Mouse (Mus musculus) heart, embryonic 12.5 days (tissue): Measurements from ENCODE around the gene Lhfp. TPM values are rescaled to one million over a fixed set of nuclear protein-coding genes. Genes with fewer than 3 reads are reported as not detected.

Experiments used
- ATAC-seq: fragments of 200-750 bp; cut with Nextera tagmentation; 2 replicates; pipeline ENCODE4 v1.8.0; 2017; ENCODE audit warnings: moderate TSS enrichment, moderate library complexity; ENCODE audit not compliant: insufficient number of reproducible peaks, low FRiP score
- H3K27ac ChIP-seq: fragments of 300-500 bp; sonication (generic); 2 replicates; pipeline ENCODE4 v1.5.1; 2016; ENCODE audit warnings: mild to moderate bottlenecking, moderate library complexity; ENCODE audit not compliant: poor library complexity, severe bottlenecking
- H3K27me3 ChIP-seq: fragments of 300-500 bp; sonication (generic); replicated peaks from 2 replicates; pipeline ENCODE4 v1.6.1; 2016; ENCODE audit warnings: mild to moderate bottlenecking, moderate library complexity
- H3K36me3 ChIP-seq: fragments of 300-500 bp; sonication (generic); 2 replicates; pipeline ENCODE4 v1.6.1; 2016; ENCODE audit warnings: mild to moderate bottlenecking, moderate library complexity
- H3K4me1 ChIP-seq: fragments of 300-500 bp; sonication (generic); replicated peaks from 2 replicates; pipeline ENCODE4 v1.6.1; 2016; ENCODE audit warnings: mild to moderate bottlenecking
- H3K4me2 ChIP-seq: fragments of 300-500 bp; sonication (generic); 2 replicates; pipeline ENCODE4 v1.6.1; 2016; ENCODE audit warnings: mild to moderate bottlenecking, moderate library complexity
- H3K4me3 ChIP-seq: fragments of 300-500 bp; sonication (generic); 2 replicates; pipeline ENCODE4 v1.5.1; 2016; ENCODE audit warnings: mild to moderate bottlenecking
- H3K9ac ChIP-seq: fragments of 300-500 bp; sonication (generic); 2 replicates; pipeline ENCODE4 v1.6.1; 2016; ENCODE audit warnings: mild to moderate bottlenecking, moderate library complexity
- H3K9me3 ChIP-seq: fragments of 300-500 bp; sonication (generic); replicated peaks from 2 replicates; pipeline ENCODE4 v1.6.1; 2016; ENCODE audit warnings: mild to moderate bottlenecking, moderate library complexity
- WGBS: fragments of 180-500 bp; shearing (Covaris S2); methylation state at CpG from one replicate; pipeline ENCODE4 v1.1.7; 2016; 5-methylcytosine and 5-hydroxymethylcytosine counted together
- polyA plus RNA-seq: library from polyadenylated mRNA; unstranded; fragments of >200 nt; fragmentation: Nextera tagmentation; extraction: Ambion mirVana; gene quantifications from 2 replicates; pipeline ENCODE4 v1.2.1, GENCODE M21; 2016

The Lhfp gene
- polyA plus RNA-seq, 1 experiment from 2014 or later = 84.9 TPM

DNA sequence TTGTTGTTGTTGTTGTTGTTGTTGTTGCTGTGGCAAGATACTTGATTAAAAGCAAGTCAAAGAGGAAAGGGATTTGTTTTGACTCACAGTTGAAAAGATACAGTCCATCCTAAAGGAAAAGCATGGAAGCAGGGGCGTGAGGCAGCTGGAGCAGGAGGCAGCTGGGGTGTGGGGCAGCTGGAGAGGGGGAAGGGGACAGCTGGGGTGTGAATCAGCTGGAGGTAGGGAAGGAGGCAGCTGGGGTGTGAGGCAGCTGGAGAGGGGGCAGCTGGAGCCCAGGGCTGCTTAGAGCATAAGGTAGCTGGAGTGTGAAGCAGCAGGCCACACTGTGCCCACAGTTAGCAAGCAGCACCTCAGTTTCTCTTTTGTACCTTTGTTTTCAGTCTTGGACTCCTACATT lies 110.3 kb downstream of the Lhfp start:
- H3K27ac ChIP-seq = no peak overlapping the region
- H3K4me3 ChIP-seq = no peak overlapping the region
- no peak for ATAC-seq
- peaks cover 8% of the 10 kb centered on the region for H3K4me1 ChIP-seq
- 67% methylated on average over 1 of the region's 1 CpGs for WGBS
- H3K9me3 ChIP-seq = peaks cover 6% of the 10 kb centered on the region; the same call in 1 of the 2 replicates
- peaks cover 11% of the 10 kb centered on the region for H3K36me3 ChIP-seq
- H3K4me2 ChIP-seq = no peak overlapping the region
- H3K9ac ChIP-seq = no peak overlapping the region
- H3K27me3 ChIP-seq = no peaks in the 10 kb centered on the region

DNA sequence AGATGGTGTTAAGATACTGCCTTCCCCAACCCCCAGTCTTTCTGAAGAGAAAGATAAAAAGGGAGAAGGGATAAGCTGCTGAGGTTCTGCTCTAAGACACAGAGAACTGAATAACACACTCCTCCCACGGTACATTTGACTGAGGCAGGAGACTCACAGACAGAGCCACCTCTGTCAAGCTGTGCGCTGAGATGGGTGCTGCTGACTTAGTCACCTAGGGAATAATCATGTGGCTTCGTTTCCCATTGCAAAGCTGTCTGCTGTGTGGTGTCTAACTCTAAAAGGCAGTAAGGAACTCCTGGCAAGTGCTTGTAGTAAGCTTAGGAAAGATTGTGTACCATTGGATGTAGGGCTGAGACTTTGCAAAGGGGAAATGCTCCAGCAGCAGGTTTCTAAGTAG lies 120.6 kb downstream of the Lhfp start:
- no peak overlapping the region for H3K4me2 ChIP-seq
- 62% methylated on average over 3 of the region's 3 CpGs for WGBS
- H3K27me3 ChIP-seq = no peaks in the 10 kb centered on the region
- no peak for ATAC-seq
- H3K27ac ChIP-seq = no peak overlapping the region
- no peak overlapping the region for H3K9ac ChIP-seq
- no peak overlapping the region for H3K4me3 ChIP-seq
- no peaks in the 10 kb centered on the region for H3K36me3 ChIP-seq
- H3K9me3 ChIP-seq = no peaks in the 10 kb centered on the region
- H3K4me1 ChIP-seq = peaks cover 51% of the 10 kb centered on the region

DNA sequence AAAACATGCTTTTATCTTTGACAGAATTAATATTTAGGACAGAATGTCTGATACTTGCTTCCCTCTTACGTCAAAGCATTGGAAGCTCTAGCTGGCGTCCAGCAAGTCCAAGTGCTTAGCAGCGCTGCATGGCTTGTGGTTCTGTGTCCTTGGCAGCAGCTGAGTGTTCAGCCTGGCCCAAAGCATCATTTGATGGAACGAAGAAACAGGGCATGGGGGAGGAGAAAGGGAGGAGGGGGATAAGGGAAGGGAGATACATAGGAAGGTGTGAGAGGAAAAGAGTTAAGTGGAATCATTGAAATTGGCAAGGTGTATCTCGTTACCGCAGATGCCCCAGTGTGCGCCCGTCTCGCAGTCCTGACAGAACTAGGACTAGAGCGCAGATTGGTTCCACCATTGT lies 124.0 kb downstream of the Lhfp start:
- H3K9ac ChIP-seq = no peak overlapping the region
- H3K4me2 ChIP-seq = 0 out of 2 replicates have a peak overlapping the region, but pooled peaks have one; percentile 10
- H3K9me3 ChIP-seq = no peaks in the 10 kb centered on the region
- H3K27ac ChIP-seq = peak overlapping the region; percentile 66
- no peaks in the 10 kb centered on the region for H3K36me3 ChIP-seq
- no peak overlapping the region for H3K4me3 ChIP-seq
- H3K4me1 ChIP-seq = peaks cover 38% of the 10 kb centered on the region
- no peak for ATAC-seq
- WGBS = 74% methylated on average over 10 of the region's 10 CpGs
- H3K27me3 ChIP-seq = no peaks in the 10 kb centered on the region

DNA sequence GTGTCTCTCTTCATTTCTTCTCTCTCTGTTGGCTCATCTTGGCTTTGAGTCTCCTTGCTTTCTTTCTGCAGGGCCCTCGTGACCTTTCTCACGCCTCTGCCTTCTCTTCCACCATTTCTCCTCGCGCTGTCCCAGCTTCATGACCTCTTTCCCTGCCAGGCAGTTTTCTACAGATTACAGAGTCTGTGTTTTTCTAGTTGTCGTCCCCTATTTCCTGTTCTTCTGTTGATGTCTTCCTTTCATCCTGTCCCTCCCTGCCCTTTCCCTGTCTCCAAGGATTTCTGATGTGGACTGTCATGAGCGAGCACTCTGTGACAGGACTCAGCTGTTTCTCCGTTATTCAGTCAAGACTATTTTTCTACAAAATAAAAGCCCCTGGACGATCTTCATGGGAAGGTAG lies 124.7 kb downstream of the Lhfp start:
- no peak overlapping the region for H3K9ac ChIP-seq
- WGBS = 30% methylated on average over 8 of the region's 8 CpGs
- H3K9me3 ChIP-seq = no peaks in the 10 kb centered on the region
- H3K4me2 ChIP-seq = no peak overlapping the region
- ATAC-seq = peak; percentile 67
- peaks cover 33% of the 10 kb centered on the region for H3K4me1 ChIP-seq
- peak overlapping the region; percentile 48; the same call in 1 of the 2 replicates for H3K27ac ChIP-seq
- no peaks in the 10 kb centered on the region for H3K36me3 ChIP-seq
- H3K27me3 ChIP-seq = no peaks in the 10 kb centered on the region
- no peak overlapping the region for H3K4me3 ChIP-seq

DNA sequence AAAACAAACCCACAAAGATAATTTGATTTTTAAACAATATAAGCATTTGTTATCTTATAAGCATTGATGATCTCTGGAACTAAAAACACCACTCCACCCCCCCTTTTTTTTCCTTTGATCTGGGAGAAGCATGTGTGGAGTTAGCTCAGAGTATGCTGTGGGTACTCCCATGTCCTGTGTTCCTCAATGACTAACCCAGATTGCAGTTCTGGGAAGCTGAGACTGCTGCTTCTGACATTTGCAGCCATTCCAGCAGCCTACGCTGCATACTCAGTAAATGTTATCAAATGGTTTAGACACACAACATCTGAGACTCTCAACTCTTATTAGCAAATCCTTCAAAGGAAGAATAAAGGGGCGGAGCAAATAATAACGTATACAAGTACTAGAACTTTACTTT lies 128.2 kb downstream of the Lhfp start:
- H3K4me2 ChIP-seq = no peak overlapping the region
- no peaks in the 10 kb centered on the region for H3K9me3 ChIP-seq
- H3K27me3 ChIP-seq = no peaks in the 10 kb centered on the region
- WGBS = 70% methylated on average over 3 of the region's 3 CpGs
- H3K36me3 ChIP-seq = no peaks in the 10 kb centered on the region
- no peak overlapping the region for H3K9ac ChIP-seq
- ATAC-seq = no peak
- no peak overlapping the region for H3K27ac ChIP-seq
- no peak overlapping the region for H3K4me3 ChIP-seq
- peaks cover 28% of the 10 kb centered on the region for H3K4me1 ChIP-seq

DNA sequence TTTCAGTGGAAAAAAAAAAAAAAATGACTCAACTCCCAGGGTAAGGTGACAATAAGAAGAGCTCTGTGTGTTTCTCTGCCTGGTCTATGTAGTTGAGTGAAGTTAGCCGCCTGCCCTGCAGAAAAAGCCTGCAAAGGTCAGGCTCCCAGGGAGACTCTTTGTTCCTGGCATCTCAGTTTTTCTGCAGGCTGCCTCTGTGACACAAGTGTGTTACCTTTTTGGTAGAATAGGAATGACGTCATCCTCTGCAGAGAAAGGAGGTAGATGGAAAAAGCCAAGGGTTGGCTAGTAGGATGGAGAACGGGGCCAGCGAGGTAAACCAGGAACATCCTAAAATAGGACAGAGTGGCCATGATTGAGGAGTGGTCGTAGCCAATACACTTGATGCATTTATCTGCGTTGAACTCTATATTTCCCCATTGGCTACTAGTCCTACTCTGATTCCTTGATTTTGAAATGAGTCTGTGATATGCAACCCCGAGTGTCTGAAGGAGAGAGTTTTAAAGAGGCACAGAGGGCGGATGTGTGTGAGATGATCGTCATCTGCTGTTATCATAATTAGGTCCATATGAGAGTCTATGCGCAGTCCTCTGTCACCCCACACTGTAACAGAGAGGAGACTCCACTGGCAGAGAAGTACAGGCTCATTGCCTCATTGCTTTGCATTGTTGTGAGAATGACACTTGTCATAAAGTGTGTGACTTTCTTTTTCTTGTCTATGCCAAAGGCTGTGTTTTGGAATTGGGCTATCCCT lies 132.2 kb downstream of the Lhfp start:
- peaks cover 18% of the 10 kb centered on the region for H3K4me1 ChIP-seq
- H3K27ac ChIP-seq = peak overlapping the region; percentile 66
- H3K4me2 ChIP-seq = no peak overlapping the region
- WGBS = 73% methylated on average over 10 of the region's 10 CpGs
- ATAC-seq = no peak
- no peak overlapping the region for H3K4me3 ChIP-seq
- no peaks in the 10 kb centered on the region for H3K27me3 ChIP-seq
- no peak overlapping the region for H3K9ac ChIP-seq
- H3K9me3 ChIP-seq = peaks cover 7% of the 10 kb centered on the region; the same call in 1 of the 2 replicates
- H3K36me3 ChIP-seq = 0 out of 2 replicates have a peak, but pooled peaks cover 4% of the 10 kb centered on the region

DNA sequence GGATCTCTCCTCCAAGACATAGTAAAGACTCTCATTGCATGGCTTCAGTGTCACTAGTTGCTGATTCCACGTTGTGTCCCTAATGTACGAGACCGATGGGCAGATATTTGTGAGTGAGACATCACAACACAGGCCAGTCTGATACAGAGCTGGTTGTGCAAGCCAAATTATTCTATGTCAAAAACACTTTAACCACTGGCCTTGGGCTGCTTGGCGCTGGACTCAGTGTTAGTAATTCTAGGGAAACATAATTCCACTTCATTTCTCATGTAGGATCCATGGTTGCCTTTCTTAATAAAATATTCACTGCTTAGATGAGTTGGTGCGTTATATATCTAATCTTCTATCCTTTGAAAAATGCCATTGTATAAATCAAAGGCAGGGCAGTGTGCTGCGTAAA lies 138.6 kb downstream of the Lhfp start:
- Histone ChIP-seq H3K4me1 (peaks cover 10% of the 10 kb centered on the region; the same call in 1 of the 2 replicates), H3K27me3 (no peaks in the 10 kb centered on the region), H3K27ac (no peak overlapping the region), H3K4me2 (no peak overlapping the region), H3K9me3 (peaks cover 9% of the 10 kb centered on the region; the same call in 1 of the 2 replicates), H3K36me3 (0 out of 2 replicates have a peak, but pooled peaks cover 4% of the 10 kb centered on the region), H3K4me3 (no peak overlapping the region), H3K9ac (no peak overlapping the region)
- WGBS = 89% methylated on average over 6 of the region's 6 CpGs
- no peak for ATAC-seq

DNA sequence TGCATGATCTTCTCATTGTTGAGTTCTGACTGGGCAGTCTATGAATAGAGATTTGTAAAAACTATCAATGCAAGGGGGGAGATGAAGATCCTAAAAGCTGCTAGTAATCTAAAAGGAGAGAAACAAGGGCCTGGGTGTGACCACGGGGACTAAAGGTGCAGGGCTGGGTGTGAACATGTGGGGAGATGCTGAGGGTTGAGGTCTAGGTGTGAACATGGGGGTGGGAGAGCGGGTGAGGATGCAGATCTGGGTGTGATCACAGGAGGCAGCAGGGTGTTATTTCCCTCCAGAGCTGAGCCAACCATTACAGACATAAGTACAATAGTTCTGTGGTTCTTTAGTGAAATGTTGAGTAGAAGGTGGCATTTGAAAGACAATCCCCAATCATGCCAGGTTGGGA lies 144.1 kb downstream of the Lhfp start:
- Histone ChIP-seq H3K9me3 (0 out of 2 replicates have a peak, but pooled peaks cover 2% of the 10 kb centered on the region), H3K27ac (no peak overlapping the region), H3K4me2 (no peak overlapping the region), H3K27me3 (no peaks in the 10 kb centered on the region), H3K4me1 (peaks cover 5% of the 10 kb centered on the region; the same call in 1 of the 2 replicates), H3K36me3 (no peaks in the 10 kb centered on the region), H3K4me3 (no peak overlapping the region), H3K9ac (no peak overlapping the region)
- no peak for ATAC-seq
- WGBS = 83% methylated on average over 2 of the region's 2 CpGs

DNA sequence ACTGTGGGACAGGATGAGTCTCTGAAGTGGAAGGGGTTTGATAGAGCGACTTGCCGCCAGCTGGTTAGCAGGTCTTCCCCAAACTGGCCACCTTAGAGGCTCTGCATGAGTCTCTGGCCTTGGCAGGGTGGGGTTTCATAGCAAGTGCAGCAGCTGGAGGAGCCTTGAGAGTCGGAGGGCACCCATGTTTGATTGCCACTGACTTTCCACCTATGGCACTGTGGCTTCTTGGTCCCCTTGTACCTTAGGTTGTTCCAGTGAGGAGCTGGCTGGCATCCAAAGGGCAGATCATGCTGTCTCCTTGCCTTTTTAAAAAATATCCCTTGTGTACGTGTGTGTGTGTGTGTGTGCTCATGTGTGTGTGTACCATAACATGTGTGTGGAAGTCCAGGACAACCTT lies 152.1 kb downstream of the Lhfp start:
- H3K4me1 ChIP-seq = peaks cover 11% of the 10 kb centered on the region; the same call in 1 of the 2 replicates
- no peak overlapping the region for H3K9ac ChIP-seq
- H3K4me3 ChIP-seq = no peak overlapping the region
- H3K36me3 ChIP-seq = no peaks in the 10 kb centered on the region
- H3K9me3 ChIP-seq = no peaks in the 10 kb centered on the region
- no peak overlapping the region for H3K4me2 ChIP-seq
- no peak overlapping the region for H3K27ac ChIP-seq
- no peak for ATAC-seq
- 75% methylated on average over 4 of the region's 4 CpGs for WGBS
- no peaks in the 10 kb centered on the region for H3K27me3 ChIP-seq

DNA sequence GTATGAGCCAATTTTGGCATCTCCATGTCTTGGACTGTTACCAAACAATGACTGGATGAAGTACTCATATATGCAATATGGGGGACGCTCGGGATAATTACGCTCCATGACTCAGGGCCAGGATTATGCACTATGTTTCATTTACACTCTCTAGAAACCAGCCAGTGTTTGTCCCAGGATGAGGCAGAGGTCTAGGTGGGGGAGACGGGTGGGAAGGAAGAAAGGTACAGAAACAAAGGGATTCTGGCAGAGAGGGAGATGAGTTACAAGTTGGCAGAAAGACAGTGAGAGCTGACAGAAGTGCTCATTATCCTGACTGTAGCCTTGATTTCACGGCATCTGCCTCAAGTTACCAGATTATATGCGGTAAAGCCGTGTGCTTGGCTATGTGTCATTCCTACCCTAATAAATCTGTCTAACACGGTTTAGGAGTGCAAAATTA lies 154.4 kb downstream of the Lhfp start:
- Histone ChIP-seq H3K4me2 (no peak overlapping the region), H3K36me3 (no peaks in the 10 kb centered on the region), H3K4me3 (no peak overlapping the region), H3K27ac (no peak overlapping the region), H3K27me3 (no peaks in the 10 kb centered on the region), H3K4me1 (peaks cover 19% of the 10 kb centered on the region), H3K9ac (no peak overlapping the region), H3K9me3 (no peaks in the 10 kb centered on the region)
- 82% methylated on average over 8 of the region's 8 CpGs for WGBS
- no peak for ATAC-seq

DNA sequence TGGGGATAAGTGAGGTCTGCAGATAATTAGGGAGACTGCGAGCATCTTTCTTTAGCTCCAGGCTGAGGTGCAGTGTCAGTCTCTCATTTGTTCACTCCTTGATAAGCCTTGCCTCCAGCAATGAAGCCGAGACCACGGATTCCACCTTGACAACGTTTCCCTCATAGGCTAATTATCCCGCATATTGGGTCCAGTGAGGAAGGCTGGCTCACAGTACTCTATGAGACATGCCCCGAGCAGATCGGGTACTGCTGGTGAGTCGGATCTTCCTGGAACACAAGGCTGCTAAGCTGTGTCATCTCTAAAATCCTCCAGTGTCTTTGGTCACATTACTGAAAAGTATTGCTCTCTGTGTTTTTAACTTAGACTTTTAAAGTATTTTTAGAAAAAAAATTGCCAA lies 158.8 kb downstream of the Lhfp start:
- H3K27ac ChIP-seq = no peak overlapping the region
- no peaks in the 10 kb centered on the region for H3K27me3 ChIP-seq
- H3K9me3 ChIP-seq = no peaks in the 10 kb centered on the region
- H3K4me3 ChIP-seq = no peak overlapping the region
- H3K4me1 ChIP-seq = peaks cover 51% of the 10 kb centered on the region
- H3K36me3 ChIP-seq = no peaks in the 10 kb centered on the region
- no peak for ATAC-seq
- no peak overlapping the region for H3K4me2 ChIP-seq
- no peak overlapping the region for H3K9ac ChIP-seq
- 71% methylated on average over 8 of the region's 8 CpGs for WGBS
